Mouse (Mus musculus) splenic B cell, adult 2 months (primary cell): Measurements from ENCODE around the gene Foxk2.

Source experiments
- DNase-seq: peaks from one replicate; pipeline ENCODE4 v3.0.0-alpha.2; 2011; ENCODE audit warnings: low read depth, low spot score
- H3K27me3 ChIP-seq: 2 replicates; pipeline ENCODE4 v1.6.1; 2012; ENCODE audit warnings: mild to moderate bottlenecking, low read length, moderate library complexity, mixed read lengths; ENCODE audit not compliant: control insufficient read depth, poor library complexity, insufficient read depth, severe bottlenecking
- H3K36me3 ChIP-seq: 2 replicates; pipeline ENCODE4 v1.6.1; 2012; ENCODE audit warnings: mild to moderate bottlenecking, low read length, moderate library complexity, mixed read lengths; ENCODE audit not compliant: control insufficient read depth, poor library complexity, insufficient read depth, severe bottlenecking

Gene Foxk2

GRCm38 (mm10) chr11:121259160-121260100 is at the start of gene Foxk2:
Gene Foxk2 (plus strand): TSS chr11:121259990.
- Histone ChIP-seq H3K27me3 (no peaks in the 10 kb centered on the region), H3K36me3 (peaks cover 3% of the 10 kb centered on the region; the same call in 1 of the 2 replicates)
- DNase-seq = peak; percentile 94

DNA sequence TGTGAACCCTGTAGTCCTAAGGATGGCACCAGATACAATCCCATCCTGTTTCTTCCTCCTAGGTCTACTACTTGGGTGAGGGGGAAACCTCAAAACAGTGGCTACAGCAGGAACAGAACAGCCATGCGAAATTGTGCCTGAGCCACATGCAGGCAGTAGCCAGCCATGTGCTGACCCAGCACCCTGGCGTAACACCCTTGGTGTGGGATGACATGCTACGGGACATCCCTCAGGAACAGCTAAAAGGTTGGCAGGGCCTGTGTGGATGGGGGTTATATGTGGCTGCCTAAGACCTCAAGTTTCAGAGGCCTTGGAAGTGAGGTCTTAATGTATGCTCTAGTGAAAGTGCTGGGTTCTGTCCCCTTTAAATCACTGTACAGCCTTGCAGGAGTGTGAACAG is 43.0 kb upstream of the Foxk2 start:
- no peak for DNase-seq
- Histone ChIP-seq H3K27me3 (no peaks in the 10 kb centered on the region), H3K36me3 (no peaks in the 10 kb centered on the region)

GRCm38 (mm10) chr11:121219776-121220175 is 40.0 kb upstream of the Foxk2 start:
- no peak for DNase-seq
- Histone ChIP-seq H3K36me3 (peaks cover 14% of the 10 kb centered on the region), H3K27me3 (no peaks in the 10 kb centered on the region)

GRCm38 (mm10) chr11:121220771-121221170 is 39.0 kb upstream of the Foxk2 start:
- no peak for DNase-seq
- H3K36me3 ChIP-seq = peaks cover 14% of the 10 kb centered on the region
- H3K27me3 ChIP-seq = no peaks in the 10 kb centered on the region

DNA sequence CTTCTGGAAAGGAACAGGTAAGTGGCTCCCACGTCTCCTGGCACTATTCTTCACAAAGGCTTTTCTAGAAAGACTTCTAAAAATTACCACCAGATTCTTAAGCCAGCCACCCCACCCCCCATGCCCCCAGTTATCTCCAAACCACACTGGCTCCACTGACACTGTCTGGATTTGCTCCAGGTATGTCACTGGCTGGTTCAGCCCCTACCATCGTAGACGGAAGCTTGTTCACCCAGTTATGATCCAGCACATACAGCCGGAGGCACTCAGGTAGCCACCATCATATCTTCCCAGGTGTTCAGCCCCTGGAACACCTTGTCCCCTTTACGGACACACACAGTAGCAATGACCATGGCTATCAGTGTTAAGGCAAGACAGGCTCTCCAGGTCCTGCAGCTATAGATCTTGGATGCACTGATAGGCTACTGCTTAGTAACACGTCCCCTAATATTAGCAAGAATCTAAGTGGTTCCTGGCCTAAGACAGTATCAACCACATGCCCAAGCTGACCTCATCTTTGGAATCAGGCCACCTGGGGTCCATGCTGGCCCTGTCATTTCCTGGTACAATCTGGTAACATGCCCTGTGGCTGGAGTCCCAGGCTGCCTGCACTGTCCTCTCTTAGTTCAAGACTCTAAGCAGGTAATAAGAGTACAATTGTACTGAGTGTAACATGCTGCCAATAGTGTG is 38.3 kb upstream of the Foxk2 start:
- Histone ChIP-seq H3K27me3 (no peaks in the 10 kb centered on the region), H3K36me3 (peaks cover 14% of the 10 kb centered on the region)
- DNase-seq = no peak

GRCm38 (mm10) chr11:121228129-121229017 is 31.4 kb upstream of the Foxk2 start:
- H3K27me3 ChIP-seq = no peaks in the 10 kb centered on the region
- peak; percentile 93 for DNase-seq
- peaks cover 14% of the 10 kb centered on the region for H3K36me3 ChIP-seq

GRCm38 (mm10) chr11:121229018-121229439 is 30.8 kb upstream of the Foxk2 start, which contains the start of gene Cybc1:
Gene Cybc1 (minus strand): TSS chr11:121229322.
- peaks cover 9% of the 10 kb centered on the region for H3K36me3 ChIP-seq
- no peaks in the 10 kb centered on the region for H3K27me3 ChIP-seq
- peak; percentile 93 for DNase-seq

GRCm38 (mm10) chr11:121231191-121231590 is 28.6 kb upstream of the Foxk2 start:
- no peak for DNase-seq
- peaks cover 5% of the 10 kb centered on the region; the same call in 1 of the 2 replicates for H3K36me3 ChIP-seq
- H3K27me3 ChIP-seq = no peaks in the 10 kb centered on the region

DNA sequence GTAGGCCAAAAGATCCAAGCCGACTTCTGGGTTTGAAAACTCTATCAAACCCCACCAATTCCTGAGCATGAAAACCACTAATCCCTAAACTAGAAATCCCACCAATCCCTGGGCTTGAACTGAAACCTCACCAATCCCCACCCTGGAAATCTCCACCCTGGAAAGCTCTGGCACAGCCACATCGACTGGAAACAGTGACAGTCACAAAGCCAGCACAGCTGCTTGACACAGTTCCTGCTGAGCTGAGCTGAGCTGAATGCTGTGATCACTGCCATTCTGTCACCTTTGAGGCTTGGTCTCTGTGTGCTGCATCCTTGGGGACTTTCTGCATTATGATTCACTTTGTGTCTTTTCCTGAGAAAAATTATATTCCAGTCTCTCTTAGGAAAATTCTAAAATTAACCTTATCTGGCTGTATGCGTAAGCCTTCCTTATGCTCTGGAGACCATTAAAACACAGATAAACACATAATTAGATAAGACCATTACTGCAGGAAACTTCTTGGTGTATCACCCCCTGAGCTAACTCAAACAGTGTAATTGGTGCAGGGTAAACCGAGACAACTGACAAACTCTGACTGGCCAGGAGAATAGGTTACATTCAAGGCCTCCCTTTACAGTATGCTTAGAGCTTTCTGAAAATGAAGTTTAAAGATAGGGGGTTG is 28.0 kb upstream of the Foxk2 start:
- Histone ChIP-seq H3K36me3 (peaks cover 5% of the 10 kb centered on the region; the same call in 1 of the 2 replicates), H3K27me3 (no peaks in the 10 kb centered on the region)
- DNase-seq = no peak

DNA sequence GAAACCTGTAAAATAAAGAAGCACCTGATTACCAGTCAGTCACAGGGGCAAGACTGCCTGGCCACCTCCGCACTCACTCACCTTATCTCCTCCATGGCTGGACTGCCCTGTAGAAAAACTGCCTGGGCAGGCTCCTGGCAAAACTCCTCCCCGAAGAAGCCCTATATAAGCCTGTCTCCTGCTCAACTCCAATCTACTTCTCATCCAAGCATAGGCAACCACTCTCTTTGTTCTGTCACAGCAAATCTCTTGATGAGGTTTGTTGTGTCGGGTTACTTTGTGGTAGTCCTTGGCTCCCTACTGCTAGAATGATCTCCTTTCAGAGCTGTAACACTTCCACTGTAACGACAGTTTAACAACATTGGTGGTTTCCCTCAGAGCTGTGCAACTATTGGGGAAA is 27.1 kb upstream of the Foxk2 start:
- DNase-seq = no peak
- Histone ChIP-seq H3K27me3 (no peaks in the 10 kb centered on the region), H3K36me3 (no peaks in the 10 kb centered on the region)

DNA sequence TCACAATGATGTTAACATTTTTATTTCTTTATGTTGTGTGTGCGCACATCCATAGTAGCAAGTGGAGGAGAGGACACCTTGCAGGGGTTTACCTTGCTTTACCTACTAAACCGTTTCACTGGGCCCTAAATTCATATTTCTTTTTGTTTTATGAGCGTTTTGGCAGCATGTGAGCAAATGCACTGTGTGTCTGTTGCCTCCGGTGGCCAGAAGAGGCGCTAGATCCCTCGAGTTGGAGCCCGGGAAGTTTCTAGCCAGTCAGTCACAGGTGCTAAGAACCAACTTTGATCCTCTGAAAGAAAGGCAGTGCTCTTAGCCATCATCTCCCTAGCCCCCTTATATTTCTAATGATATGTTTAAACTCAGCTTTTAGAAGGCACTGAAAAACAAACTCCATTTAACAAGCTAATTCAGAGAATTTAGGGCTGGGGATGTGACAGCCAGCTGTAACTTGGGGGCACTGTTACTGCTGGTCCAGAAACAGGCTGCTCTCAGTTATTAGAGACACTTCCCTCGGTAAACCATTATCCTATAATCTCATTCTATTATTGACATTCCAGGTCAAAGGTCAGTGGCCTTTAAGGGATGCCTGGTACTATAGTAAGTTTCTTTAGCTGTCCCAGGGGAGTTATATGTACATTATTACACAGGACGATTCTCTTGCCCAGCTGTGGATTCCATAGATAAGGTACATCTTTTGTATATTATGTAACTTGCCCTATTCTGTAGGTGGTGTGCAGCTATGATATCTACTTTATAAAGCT is 24.1 kb upstream of the Foxk2 start:
- no peaks in the 10 kb centered on the region; the same call in 1 of the 2 replicates for H3K27me3 ChIP-seq
- H3K36me3 ChIP-seq = peaks cover 2% of the 10 kb centered on the region
- peak; percentile 76 for DNase-seq

DNA sequence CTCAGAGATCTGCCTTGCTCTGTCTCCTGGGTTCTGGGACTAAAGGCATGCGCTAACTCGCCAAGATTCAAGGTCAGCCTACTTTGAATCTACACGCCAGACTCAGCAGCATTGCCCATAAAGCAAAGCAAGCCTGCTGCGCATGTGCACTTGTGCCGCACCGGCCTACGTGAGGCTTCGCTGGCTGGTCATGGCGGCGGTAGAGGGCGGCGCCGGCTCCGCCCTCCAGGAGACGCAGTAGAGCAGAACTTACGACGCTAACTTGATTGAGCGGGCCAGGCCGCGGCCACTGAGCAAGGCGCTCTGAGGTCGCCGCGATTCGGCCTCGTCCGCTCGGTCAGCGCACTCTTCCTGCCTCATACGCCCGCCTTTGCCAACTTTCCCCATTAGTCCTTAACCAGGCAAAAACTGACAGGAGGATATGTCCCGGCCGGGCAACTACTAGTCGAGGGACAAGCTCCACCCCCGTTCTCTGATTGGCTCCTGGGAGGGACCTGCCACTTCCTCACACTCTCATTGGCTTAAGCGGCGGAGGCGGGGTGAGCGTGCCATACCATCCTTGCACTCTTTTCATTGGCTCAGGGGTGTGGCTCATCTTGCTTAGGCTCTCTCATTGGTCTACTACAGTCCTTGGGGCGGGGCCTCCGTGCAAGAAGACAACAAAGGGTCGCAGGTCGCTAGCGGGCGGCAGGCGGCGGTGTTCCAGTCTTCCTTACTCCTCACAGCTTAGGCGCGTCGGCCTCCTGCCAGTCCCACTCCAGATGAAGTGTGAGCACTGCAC is 23.0 kb upstream of the Foxk2 start, which contains the start of gene Narf:
Gene Narf, plus strand, starts transcription at position 690 of the 781 bp plus-strand sequence.
- Histone ChIP-seq H3K36me3 (peaks cover 3% of the 10 kb centered on the region), H3K27me3 (no peaks in the 10 kb centered on the region; the same call in 1 of the 2 replicates)
- DNase-seq = peak; percentile 99
